Mouse (Mus musculus): Measurements from ENCODE around the gene Olfr1346. TPM values are rescaled to one million over a fixed set of nuclear protein-coding genes. Genes with fewer than 3 reads are reported as not detected.
"Not testable (repeated sequence)": the region's sequence is repeated elsewhere in the genome, so short reads cannot be mapped to it uniquely, and the experiment has no call there.

Olfr1346 gene
- under 1 TPM in 1 of 4 experiments, not detected in 3; 0.07 TPM for total RNA-seq (2022)

DNA sequence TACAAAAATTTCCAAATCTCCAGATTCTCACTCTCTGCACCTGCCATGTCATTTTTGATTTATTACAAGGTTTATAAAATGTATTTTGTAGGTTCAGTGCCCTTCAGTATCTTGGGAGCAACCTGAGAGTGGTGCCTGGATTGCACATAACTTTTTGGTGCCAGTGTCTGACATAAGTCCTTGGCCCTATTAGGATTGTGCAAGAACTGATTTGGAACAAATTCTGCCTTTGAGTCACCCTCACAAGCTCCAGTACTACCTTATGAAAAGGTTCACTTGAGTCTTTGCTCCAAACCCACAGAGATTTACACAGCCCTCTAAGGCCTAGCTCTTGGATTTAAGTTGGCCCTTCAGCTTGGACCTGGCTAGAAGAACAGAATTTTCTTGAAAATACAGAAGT lies at the start of gene Olfr1346:
Gene Olfr1346, plus strand, starts transcription at position 151 of the 400 bp plus-strand sequence.
- DNase-seq (ENCODE audit: low spot score in 2 of 2), result no peak

GRCm38 (mm10) chr7:6419894-6420293 lies 47.0 kb upstream of the Olfr1346 start:
- no peak for DNase-seq (ENCODE audit: low spot score in 2 of 2)

DNA sequence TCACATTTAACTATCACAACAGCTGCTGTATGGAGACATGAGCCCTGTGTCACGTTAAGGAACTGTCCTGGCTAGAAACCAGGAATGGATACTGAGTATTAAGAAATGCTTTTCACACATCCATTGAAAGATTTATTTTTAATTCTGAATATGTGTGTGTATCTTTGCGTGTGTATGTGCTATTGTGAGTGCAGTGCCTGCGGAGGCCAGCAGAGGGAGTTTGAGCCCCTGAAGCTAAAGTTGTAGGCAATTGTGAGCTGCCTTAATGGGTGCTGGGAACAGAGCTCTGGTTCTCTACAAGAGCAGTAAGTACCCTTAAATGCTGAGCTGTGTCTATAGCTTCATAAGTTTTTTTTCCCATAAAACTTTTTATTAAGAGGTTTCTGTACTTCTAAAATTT lies 37.5 kb upstream of the Olfr1346 start:
- DNase-seq (ENCODE audit: low spot score in 2 of 2), result no peak

DNA sequence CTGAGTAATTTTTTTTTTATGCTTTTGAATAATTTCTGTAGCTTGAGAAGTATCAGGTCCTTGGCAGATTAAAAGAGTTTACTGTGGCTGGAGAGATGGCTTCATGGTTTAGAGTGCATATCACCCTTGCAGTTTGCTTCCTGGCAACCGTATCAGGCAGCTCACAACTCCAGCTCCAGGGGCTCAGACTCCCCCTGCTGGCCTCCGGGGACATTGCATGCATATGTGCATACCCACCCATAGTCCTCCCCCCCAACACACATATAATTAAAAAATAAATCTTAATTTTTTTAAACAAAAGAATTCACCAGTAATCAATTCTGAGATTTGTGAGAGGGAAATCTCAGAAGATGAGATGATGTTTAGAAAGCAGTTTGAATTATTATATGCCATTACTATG lies 36.6 kb upstream of the Olfr1346 start:
- DNase-seq (ENCODE audit: low spot score in 2 of 2), result no peak

- no peak for DNase-seq (ENCODE audit: low spot score in 2 of 2)
Measured at GRCm38 (mm10) chr7:6438388-6438787, 28.5 kb upstream of the Olfr1346 start, which contains the start of gene Olfr1344. Olfr1344 (plus strand) TSS chr7:6438688.

- DNase-seq (ENCODE audit: low spot score in 2 of 2), result no peak
Measured at GRCm38 (mm10) chr7:6441173-6441572, 25.7 kb upstream of the Olfr1346 start.

DNA sequence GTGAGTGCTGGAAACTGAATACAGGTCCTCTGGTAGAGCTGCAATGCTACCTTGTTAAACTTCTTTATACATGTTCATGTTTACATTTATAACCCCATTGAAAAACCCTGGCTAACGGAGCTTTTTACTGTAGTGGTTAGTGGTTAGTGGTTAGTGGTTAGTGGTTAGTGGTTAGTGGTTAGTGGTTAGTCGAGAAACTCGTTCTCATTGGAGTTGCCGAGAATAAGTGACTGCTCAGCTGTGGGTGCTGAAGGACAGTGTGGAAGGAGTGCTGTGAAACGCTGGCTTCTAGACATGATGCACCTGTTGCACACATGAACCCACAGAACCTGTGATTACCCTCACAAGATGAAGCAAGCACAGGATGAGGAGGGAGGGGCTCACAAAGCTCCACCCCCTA lies 19.1 kb upstream of the Olfr1346 start:
- DNase-seq (ENCODE audit: low spot score in 2 of 2), result no peak

- DNase-seq (ENCODE audit: low spot score in 2 of 2), result no peak
Measured at GRCm38 (mm10) chr7:6455868-6456267, 11.0 kb upstream of the Olfr1346 start, which contains the start of gene Olfr1336. Olfr1336 (plus strand) TSS chr7:6456168.

- no peak for DNase-seq (ENCODE audit: low spot score in 2 of 2)
Measured at GRCm38 (mm10) chr7:6456399-6456798, 10.5 kb upstream of the Olfr1346 start.

- not testable (repeated sequence) for DNase-seq (ENCODE audit: low spot score in 2 of 2)
Measured at GRCm38 (mm10) chr7:6477633-6478032, 10.7 kb downstream of the Olfr1346 start.

DNA sequence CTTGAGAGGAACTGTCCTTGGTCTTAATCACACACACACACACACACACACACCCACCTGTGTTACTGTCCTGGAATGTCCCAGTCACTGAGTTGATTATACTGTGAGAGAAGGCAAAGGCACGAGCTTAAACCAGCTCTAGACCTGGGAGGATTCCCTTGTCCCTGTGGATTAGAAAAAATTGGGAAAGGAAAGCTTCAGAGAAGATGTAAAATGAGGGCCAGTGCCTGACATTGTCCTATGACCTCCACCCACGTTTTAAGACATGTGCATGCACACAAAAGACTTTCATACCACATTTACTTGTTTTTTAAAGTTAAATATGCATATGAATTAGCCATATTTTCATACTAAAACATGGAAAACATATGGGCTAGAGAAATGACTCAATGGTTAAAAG lies 19.9 kb downstream of the Olfr1346 start, which contains the start of gene Olfr5:
Gene Olfr5, minus strand, starts transcription at position 101 of the 400 bp plus-strand sequence.
- no peak for DNase-seq (ENCODE audit: low spot score in 2 of 2)

DNA sequence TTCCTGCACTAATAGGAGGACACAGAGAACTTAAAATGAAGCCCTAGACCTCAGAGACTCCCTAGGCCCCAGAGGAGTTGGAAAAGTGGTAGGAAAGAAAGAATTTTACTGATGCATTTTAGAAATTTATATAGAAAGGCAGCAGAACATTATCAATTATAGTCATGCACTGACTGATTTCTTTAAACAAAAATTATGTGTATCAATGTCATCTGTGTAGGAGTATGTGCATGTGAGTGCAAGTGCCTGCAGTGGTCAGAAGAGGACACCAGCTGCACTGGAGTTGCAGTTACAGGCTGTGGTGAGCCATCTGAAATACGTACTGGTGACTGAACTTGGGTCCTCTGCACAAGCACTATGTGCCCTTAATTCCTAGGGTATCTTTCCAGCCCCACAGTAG lies 32.8 kb downstream of the Olfr1346 start, which contains the start of gene Olfr1347:
Gene Olfr1347, minus strand, starts transcription at position 101 of the 400 bp plus-strand sequence.
- DNase-seq (ENCODE audit: low spot score in 2 of 2), result no peak

GRCm38 (mm10) chr7:6508648-6509047 lies 41.7 kb downstream of the Olfr1346 start, which contains the start of gene Olfr1348:
Olfr1348 (minus strand) TSS chr7:6508748.
- DNase-seq (ENCODE audit: low spot score in 2 of 2), result no peak

- DNase-seq (ENCODE audit: low spot score in 2 of 2), result no peak
Measured at GRCm38 (mm10) chr7:6521666-6522065, 54.8 kb downstream of the Olfr1346 start.

DNA sequence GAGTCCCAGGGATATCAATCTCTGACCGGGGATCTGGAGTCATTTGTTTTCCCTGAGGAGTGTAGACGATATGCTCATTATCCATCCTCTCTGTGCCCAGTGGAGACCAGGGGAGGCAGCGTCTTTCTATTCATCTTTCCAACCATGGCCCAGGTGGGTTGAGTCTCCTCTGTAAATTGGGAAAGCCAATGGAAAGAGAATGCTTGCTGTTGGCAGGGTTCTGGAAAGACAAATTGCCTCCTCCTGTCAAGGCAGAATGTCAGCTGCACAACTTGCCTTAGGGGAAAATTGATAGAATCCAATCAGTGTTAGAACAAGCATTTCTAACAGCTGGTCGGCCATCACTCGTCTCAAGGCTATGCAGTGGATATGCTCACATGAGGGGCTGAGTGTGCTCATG lies 55.9 kb downstream of the Olfr1346 start, which contains the start of gene Olfr1349:
Gene Olfr1349, minus strand, starts transcription at position 101 of the 400 bp plus-strand sequence.
- no peak for DNase-seq (ENCODE audit: low spot score in 2 of 2)

DNA sequence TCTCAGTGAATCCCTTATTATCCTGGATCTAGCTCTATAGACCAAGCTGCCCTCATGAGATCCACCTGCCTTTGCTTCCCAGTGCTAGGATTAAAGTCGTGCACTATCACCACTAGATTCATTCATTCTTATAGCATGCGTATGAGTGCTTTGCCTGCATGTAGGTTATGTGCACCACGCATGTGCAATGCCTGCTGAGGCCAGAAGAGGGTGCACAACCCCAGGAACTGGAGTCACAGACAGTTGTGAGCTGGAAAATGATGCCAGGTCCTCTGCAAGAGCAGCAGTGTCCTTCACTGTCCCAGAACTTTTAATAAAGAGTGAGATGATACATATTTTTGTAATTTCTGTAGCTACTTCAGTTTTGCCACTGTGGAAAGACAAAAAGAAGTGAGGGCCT lies 58.1 kb downstream of the Olfr1346 start:
- no peak for DNase-seq (ENCODE audit: low spot score in 2 of 2)

GRCm38 (mm10) chr7:6526141-6526540 lies 59.2 kb downstream of the Olfr1346 start:
- DNase-seq (ENCODE audit: low spot score in 2 of 2), result no peak

Other genes starting within 250 kb of the Olfr1346 start
- gene Zscan5b, start 244.8 kb upstream of the Olfr1346 start, total RNA-seq (2022), result not detected
- not detected for gene Epp13, start 214.4 kb upstream of the Olfr1346 start, total RNA-seq (2022)
- gene Zfp667, start 180.5 kb upstream of the Olfr1346 start, total RNA-seq (2022), result 10 to 100 TPM; 15.5 to 21.1 (median 18.2) TPM
- gene Zfp583, start 135.8 kb upstream of the Olfr1346 start, total RNA-seq (2022), result 10 to 100 TPM; 10.1 to 14.2 (median 11.1) TPM
- 1 to 10 TPM; 5.8 to 6.8 (median 6.0) TPM for gene Gm3854, start 123.3 kb upstream of the Olfr1346 start, total RNA-seq (2022)
- gene Zfp78, start 103.8 kb upstream of the Olfr1346 start, total RNA-seq (2022), result 1 to 10 TPM; 4.0 to 7.5 (median 6.5) TPM
- gene Zfp28, start 83.8 kb upstream of the Olfr1346 start, total RNA-seq (2022), result 1 to 10 TPM; 8.0 to 9.9 (median 8.4) TPM
- gene Smim17, start 68.4 kb upstream of the Olfr1346 start, total RNA-seq (2022), result 10 to 100 TPM; 20.0 to 22.2 (median 21.4) TPM
- gene Gm20715, start 56.8 kb upstream of the Olfr1346 start, total RNA-seq (2022), result under 1 TPM; 0.18 to 0.53 (median 0.38) TPM
- 1 to 10 TPM; 1.3 to 2.1 (median 1.5) TPM for gene Olfr1344, start 28.4 kb upstream of the Olfr1346 start, total RNA-seq (2022)
- under 1 TPM in 2 of 4 experiments, not detected in 2; 0.07 to 0.12 TPM for gene Olfr1336, start 10.9 kb upstream of the Olfr1346 start, total RNA-seq (2022)
- gene Olfr5, start 19.8 kb downstream of the Olfr1346 start, total RNA-seq (2022), result not detected
- not detected for gene Olfr1347, start 32.7 kb downstream of the Olfr1346 start, total RNA-seq (2022)
- not detected for gene Olfr1348, start 41.6 kb downstream of the Olfr1346 start, total RNA-seq (2022)
- gene Olfr1349, start 55.8 kb downstream of the Olfr1346 start, total RNA-seq (2022), result under 1 TPM in 1 of 4 experiments, not detected in 3; 0.11 TPM
- gene Olfr1350, start 97.7 kb downstream of the Olfr1346 start, total RNA-seq (2022), result not detected
- 1 to 10 TPM; 4.4 to 8.8 (median 6.5) TPM for gene Zim1, start 229.3 kb downstream of the Olfr1346 start, total RNA-seq (2022)

Measured in layer of hippocampus, adult 8-10 months (tissue).